Mouse (Mus musculus) limb, embryonic 14.5 days (tissue): ENCODE results near the gene Myadm. TPM values are rescaled to one million over a fixed set of nuclear protein-coding genes. Genes with fewer than 3 reads are reported as not detected.

ENCODE experiments used
- ATAC-seq: fragments of 200-750 bp; cut with Nextera tagmentation; 2 replicates; pipeline ENCODE4 v1.8.0; 2017; ENCODE audit warnings: low read depth, moderate number of reproducible peaks, moderate TSS enrichment; ENCODE audit not compliant: low FRiP score
- DNase-seq: peaks from one replicate; pipeline ENCODE4 v3.0.0-alpha.2; 2015; ENCODE audit warnings: low spot score
- H3K27ac ChIP-seq: fragments of 300-500 bp; sonication (generic); replicated peaks from 2 replicates; pipeline ENCODE4 v1.5.1; 2014; ENCODE audit warnings: low read depth, mild to moderate bottlenecking, low read length, moderate library complexity, mixed read lengths
- H3K27me3 ChIP-seq: fragments of 300-500 bp; sonication (generic); 2 replicates; pipeline ENCODE4 v1.6.1; 2014; ENCODE audit warnings: low read length, mixed read lengths; ENCODE audit not compliant: control insufficient read depth, insufficient read depth
- H3K36me3 ChIP-seq: fragments of 300-500 bp; sonication (generic); 2 replicates; pipeline ENCODE4 v1.6.1; 2014; ENCODE audit warnings: mild to moderate bottlenecking, low read length, moderate library complexity, mixed read lengths; ENCODE audit not compliant: control insufficient read depth, insufficient read depth
- H3K4me1 ChIP-seq: fragments of 300-500 bp; sonication (generic); 2 replicates; pipeline ENCODE4 v1.6.1; 2014; ENCODE audit warnings: antibody characterized with exemption, low read length, mixed read lengths; ENCODE audit not compliant: control insufficient read depth, insufficient read depth
- H3K4me2 ChIP-seq: fragments of 300-500 bp; sonication (generic); replicated peaks from 2 replicates; pipeline ENCODE4 v1.6.1; 2014; ENCODE audit warnings: low read depth, mild to moderate bottlenecking, low read length, moderate library complexity; ENCODE audit not compliant: severe bottlenecking
- H3K4me3 ChIP-seq: fragments of 300-500 bp; sonication (generic); replicated peaks from 2 replicates; pipeline ENCODE4 v1.5.1; 2014; ENCODE audit warnings: low read length
- H3K9ac ChIP-seq: fragments of 300-500 bp; sonication (generic); 2 replicates; pipeline ENCODE4 v1.6.1; 2014; ENCODE audit warnings: mild to moderate bottlenecking, low read depth, low read length, moderate library complexity; ENCODE audit not compliant: severe bottlenecking
- H3K9me3 ChIP-seq: fragments of 300-500 bp; sonication (generic); 2 replicates; pipeline ENCODE4 v1.6.1; 2016; ENCODE audit warnings: low read length; ENCODE audit not compliant: control insufficient read depth
- POLR2A ChIP-seq: fragments of 200-500 bp; IDR thresholded peaks from 2 replicates; pipeline ENCODE4 v1.8.0; 2012; ENCODE audit warnings: inconsistent platforms, mild to moderate bottlenecking, moderate library complexity, borderline replicate concordance; ENCODE audit not compliant: insufficient read depth, insufficient read length; ENCODE audit errors: extremely low read depth
- WGBS: fragments of 180-500 bp; shearing (Covaris S2); extraction: QIAGEN DNeasy Blood & Tissue Kit; methylation state at CpG from one replicate; pipeline ENCODE4 v1.1.7; 2014; 5-methylcytosine and 5-hydroxymethylcytosine counted together
- polyA plus RNA-seq, 2 experiments: library from polyadenylated mRNA; depleted of rRNA in 1 of 2; stranded (reverse) in 1 of 2; unstranded in 1 of 2; fragments of >200 nt; fragmentation: Nextera tagmentation in 1 of 2; extraction: Ambion mirVana in 1 of 2; gene quantifications; 2 replicates each; pipeline versions ENCODE4 v1.2.1 to v1.2.3; 2012 to 2014

The Myadm gene
- polyA plus RNA-seq, 2 experiments: 141 to 209 TPM

GRCm38 (mm10) chr7:3320856-3321255 is 32.0 kb downstream of the Myadm start:
- no peak overlapping the region for H3K4me3 ChIP-seq
- H3K4me2 ChIP-seq: no peak overlapping the region
- no peaks in the 10 kb centered on the region for H3K36me3 ChIP-seq
- H3K27me3 ChIP-seq: no peaks in the 10 kb centered on the region
- DNase-seq (no peak), ATAC-seq (no peak)
- no peak overlapping the region for H3K27ac ChIP-seq
- WGBS: 56% methylated on average over 3 of the region's 3 CpGs
- H3K9ac ChIP-seq: no peak overlapping the region
- TF ChIP-seq POLR2A: no peak
- H3K4me1 ChIP-seq: no peaks in the 10 kb centered on the region
- no peaks in the 10 kb centered on the region for H3K9me3 ChIP-seq

GRCm38 (mm10) chr7:3323826-3324225 is 34.9 kb downstream of the Myadm start:
- H3K36me3 ChIP-seq: no peaks in the 10 kb centered on the region
- no peak for TF ChIP-seq POLR2A
- H3K9me3 ChIP-seq: no peaks in the 10 kb centered on the region
- no peaks in the 10 kb centered on the region for H3K27me3 ChIP-seq
- no peak overlapping the region for H3K27ac ChIP-seq
- no peak for ATAC-seq
- WGBS: 86% methylated on average over 1 of the region's 1 CpGs
- no peaks in the 10 kb centered on the region for H3K4me1 ChIP-seq
- no peak for DNase-seq
- no peak overlapping the region for H3K9ac ChIP-seq
- H3K4me2 ChIP-seq: no peak overlapping the region
- no peak overlapping the region for H3K4me3 ChIP-seq

GRCm38 (mm10) chr7:3327961-3328360 is 39.1 kb downstream of the Myadm start:
- 77% methylated on average over 4 of the region's 4 CpGs for WGBS
- peak; percentile 56 for DNase-seq

GRCm38 (mm10) chr7:3329776-3330546 is 41.1 kb downstream of the Myadm start:
- TF ChIP-seq POLR2A: no peak
- no peaks in the 10 kb centered on the region for H3K36me3 ChIP-seq
- H3K4me3 ChIP-seq: 0 out of 2 replicates have a peak overlapping the region, but pooled peaks have one; percentile 4
- peak; percentile 52 for DNase-seq
- ATAC-seq: no peak
- H3K9me3 ChIP-seq: no peaks in the 10 kb centered on the region
- 19% methylated on average over 31 of the region's 31 CpGs for WGBS
- H3K9ac ChIP-seq: 0 out of 2 replicates have a peak overlapping the region, but pooled peaks have one; percentile 16
- peak overlapping the region; percentile 16; the same call in 1 of the 2 replicates for H3K4me2 ChIP-seq
- H3K4me1 ChIP-seq: peaks cover 13% of the 10 kb centered on the region; the same call in 1 of the 2 replicates
- H3K27me3 ChIP-seq: no peaks in the 10 kb centered on the region
- no peak overlapping the region for H3K27ac ChIP-seq

More at GRCm38 (mm10) chr7:3327961-3328360, 39.1 kb downstream of the Myadm start:
- no peak overlapping the region for H3K4me2 ChIP-seq
- TF ChIP-seq POLR2A: no peak
- H3K4me3 ChIP-seq: no peak overlapping the region
- H3K36me3 ChIP-seq: no peaks in the 10 kb centered on the region
- no peaks in the 10 kb centered on the region for H3K9me3 ChIP-seq
- H3K4me1 ChIP-seq: peaks cover 7% of the 10 kb centered on the region; the same call in 1 of the 2 replicates
- no peak overlapping the region for H3K27ac ChIP-seq
- ATAC-seq: no peak
- no peak overlapping the region for H3K9ac ChIP-seq
- no peaks in the 10 kb centered on the region for H3K27me3 ChIP-seq

- Histone ChIP-seq H3K4me1 (peaks cover 13% of the 10 kb centered on the region; the same call in 1 of the 2 replicates), H3K4me3 (peak overlapping the region; percentile 65), H3K9ac (no peak overlapping the region), H3K4me2 (peak overlapping the region; percentile 47), H3K27ac (no peak overlapping the region), H3K36me3 (no peaks in the 10 kb centered on the region), H3K27me3 (no peaks in the 10 kb centered on the region), H3K9me3 (no peaks in the 10 kb centered on the region)
- WGBS: 51% methylated on average over 6 of the region's 6 CpGs
- ATAC-seq (no peak), DNase-seq (no peak)
- no peak for TF ChIP-seq POLR2A
Measured at GRCm38 (mm10) chr7:3331171-3331570, 42.3 kb downstream of the Myadm start.
